Mouse (Mus musculus): ENCODE data around the gene Prkg1.
"Not testable (repeated sequence)": the region's sequence is repeated elsewhere in the genome, so short reads cannot be mapped to it uniquely, and the experiment has no call there.

The Prkg1 gene

GRCm38 (mm10) chr19:31284581-31284980 is 480.3 kb downstream of the Prkg1 start:
- DNase-seq (ENCODE audit: low spot score) = no peak

DNA sequence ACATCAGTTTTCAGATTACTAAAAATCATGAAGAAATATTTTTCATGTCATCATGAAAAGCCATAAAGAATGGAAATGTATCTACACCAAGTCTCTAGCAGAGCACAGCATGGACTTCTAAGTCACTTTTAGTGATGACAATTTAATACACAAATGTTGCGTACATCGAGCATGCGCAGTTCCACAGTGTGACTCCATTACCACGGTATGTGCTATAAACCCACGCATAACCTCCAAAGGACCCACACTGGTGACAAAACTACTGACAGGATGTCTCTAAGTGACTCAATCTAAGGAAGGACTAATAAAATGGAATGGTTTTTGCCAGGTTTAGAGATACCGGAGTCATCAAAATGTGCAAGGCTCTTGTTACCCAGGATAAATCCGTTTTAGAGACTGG is 480.7 kb downstream of the Prkg1 start:
- DNase-seq (ENCODE audit: low spot score) = no peak

DNA sequence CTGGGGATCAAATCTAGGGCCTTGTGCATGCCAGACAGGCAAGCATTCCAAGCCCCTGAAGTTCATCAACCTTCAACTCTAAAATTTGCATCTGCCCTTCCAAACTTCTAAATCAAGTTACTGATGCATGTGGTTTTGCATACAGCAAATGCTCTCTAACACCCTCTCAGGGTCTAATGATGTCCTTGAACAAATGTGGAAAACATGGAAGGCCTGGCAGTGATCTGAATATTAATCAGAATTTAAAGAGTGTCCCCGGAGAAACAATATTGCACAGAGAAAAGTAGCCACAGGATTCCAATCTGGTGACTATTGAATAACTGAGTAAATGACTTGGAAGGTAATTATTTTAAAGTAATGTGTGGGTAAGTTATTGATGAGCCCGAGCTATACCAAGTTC is 481.2 kb downstream of the Prkg1 start:
- no peak for DNase-seq (ENCODE audit: low spot score)

GRCm38 (mm10) chr19:31279797-31280486 is 484.9 kb downstream of the Prkg1 start:
- peak; percentile 2 for DNase-seq (ENCODE audit: low spot score)

DNA sequence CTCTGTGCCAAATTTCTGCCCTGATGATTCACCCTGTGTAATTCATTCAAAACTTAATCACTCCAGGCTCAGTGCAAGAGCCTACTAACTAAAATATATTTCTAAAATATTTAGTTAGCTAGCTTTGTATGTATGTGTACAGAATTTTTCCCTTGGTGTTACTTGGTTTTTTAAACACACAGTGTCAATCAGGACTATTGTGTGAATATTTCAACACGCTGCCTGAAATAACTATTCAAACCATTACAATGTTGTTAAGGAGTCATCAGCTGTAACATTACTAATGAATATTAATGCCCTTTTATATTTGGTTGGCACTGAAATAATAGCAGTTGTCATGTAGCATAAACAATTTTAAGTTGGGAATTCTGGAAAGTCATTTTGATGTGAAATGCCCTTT is 502.4 kb downstream of the Prkg1 start:
- DNase-seq (ENCODE audit: low spot score) = no peak

GRCm38 (mm10) chr19:31260494-31260893 is 504.3 kb downstream of the Prkg1 start:
- no peak for DNase-seq (ENCODE audit: low spot score)

GRCm38 (mm10) chr19:31255780-31256179 is 509.1 kb downstream of the Prkg1 start:
- DNase-seq (ENCODE audit: low spot score) = no peak

DNA sequence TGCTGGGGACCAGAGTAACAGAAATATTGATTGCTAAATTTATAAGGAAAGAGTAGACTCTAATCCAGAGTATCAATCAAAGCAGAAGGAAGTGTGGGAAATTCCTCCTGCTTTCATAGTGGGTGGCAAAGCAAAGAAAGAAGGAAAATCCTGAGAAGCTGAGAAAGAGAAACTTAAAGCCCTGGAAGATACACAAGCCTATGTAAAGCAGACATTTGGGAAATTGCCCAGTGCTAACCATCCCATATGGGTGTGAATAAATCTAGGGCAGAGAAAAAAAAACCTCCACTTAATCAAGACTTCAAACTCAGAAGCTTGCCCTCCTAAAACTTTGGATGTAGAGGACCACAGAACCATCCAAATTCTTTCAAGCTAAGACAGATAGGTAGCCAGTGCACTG is 532.4 kb downstream of the Prkg1 start:
- DNase-seq (ENCODE audit: low spot score) = no peak

GRCm38 (mm10) chr19:31228385-31228784 is 536.4 kb downstream of the Prkg1 start:
- no peak for DNase-seq (ENCODE audit: low spot score)

GRCm38 (mm10) chr19:31223457-31223856 is 541.4 kb downstream of the Prkg1 start:
- no peak for DNase-seq (ENCODE audit: low spot score)

DNA sequence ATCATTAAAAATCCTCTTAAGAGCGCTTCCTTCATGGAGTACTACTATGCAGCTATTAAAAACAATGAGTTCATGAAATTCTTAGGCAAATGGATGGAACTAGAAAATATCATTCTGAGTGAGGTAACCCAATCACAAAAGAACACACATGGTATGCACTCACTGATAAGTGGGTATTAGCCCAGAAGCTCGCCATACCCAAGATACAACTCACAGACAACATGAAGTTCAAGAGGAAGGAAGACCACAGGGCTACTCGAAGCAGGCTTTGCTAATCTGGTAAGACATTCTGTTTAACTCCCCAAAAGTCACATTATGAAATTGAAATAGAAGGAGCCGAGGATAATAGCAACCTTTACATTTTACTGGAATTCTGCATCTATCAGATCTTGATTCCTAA is 545.6 kb downstream of the Prkg1 start:
- not testable (repeated sequence) for DNase-seq (ENCODE audit: low spot score)

GRCm38 (mm10) chr19:31210850-31211249 is 554.0 kb downstream of the Prkg1 start:
- DNase-seq (ENCODE audit: low spot score) = no peak

DNA sequence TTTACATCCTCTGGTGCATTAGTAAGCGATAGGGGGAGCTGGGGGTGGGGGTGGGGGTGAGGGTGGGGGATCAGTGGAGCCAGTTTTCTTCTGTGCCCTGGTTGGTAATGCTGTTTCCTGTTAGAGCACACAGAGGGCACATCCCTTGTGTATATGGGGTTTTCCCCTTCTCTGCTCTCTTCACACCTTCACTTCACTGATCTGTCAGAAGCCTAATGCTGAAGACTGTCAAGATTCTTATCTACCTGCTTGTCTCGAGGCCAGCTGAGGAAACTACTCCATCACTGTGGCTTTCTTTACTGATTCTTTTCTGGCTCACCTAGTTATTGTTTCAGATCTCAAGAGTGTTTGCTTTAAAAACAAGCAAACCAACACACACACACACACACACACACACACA is 554.4 kb downstream of the Prkg1 start:
- peak; percentile 10 for DNase-seq (ENCODE audit: low spot score)

DNA sequence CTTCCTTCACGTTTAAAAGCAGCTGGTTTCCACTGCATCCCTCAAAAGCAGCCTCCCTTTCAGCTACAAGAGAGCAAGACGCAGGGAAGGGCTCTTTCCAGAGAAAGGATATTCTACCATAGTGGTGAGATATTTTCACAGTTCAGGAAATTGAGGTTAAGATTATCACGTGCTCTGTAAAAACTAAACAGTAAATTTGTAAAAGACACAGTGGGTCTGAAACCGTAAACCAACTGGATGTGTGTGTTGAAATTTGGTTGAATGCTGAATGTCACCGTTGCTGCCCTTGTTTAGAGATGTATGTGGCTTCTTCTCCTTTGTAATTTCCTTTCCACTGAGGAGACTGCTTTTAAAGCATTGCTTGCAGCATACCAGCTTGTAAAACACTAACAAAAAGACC is 565.2 kb downstream of the Prkg1 start:
- DNase-seq (ENCODE audit: low spot score) = no peak

DNA sequence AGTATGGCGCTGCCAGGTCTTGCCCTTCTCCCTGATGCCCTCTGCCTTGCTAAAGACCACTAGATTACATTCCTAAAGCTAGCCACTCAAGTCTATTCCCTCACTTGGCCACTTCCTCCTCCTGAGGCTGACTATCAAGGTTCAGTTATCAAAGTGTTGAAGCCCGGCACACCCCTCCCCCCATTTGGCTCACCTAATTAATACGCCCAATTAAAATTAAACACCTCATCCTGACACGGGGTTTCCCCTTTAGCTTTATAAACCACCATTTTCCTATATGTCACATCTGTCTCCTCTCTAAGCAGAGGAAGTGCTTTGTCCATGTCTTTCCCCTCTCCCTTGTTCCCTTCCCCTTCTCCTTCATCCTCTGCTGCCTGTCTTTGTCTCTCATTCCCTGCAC is 566.4 kb downstream of the Prkg1 start:
- DNase-seq (ENCODE audit: low spot score) = no peak

DNA sequence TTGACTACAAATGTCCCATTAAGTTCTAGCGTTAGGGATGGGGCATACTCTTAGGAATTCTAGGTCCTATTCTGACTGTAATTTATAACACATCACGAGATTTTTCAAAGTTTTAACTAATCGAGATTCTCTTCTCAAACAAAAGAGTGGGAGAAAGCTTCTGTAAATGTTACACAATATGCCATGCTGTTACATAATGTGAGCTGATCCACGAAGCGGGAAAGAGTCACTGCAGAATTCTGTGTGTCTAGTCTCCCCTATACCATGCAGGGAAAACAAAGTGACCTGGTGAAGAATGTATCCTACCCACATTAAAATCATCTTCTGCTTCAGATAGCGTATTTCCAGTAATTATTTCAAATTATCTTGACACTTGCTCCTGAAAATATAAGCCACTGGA is 567.8 kb downstream of the Prkg1 start:
- DNase-seq (ENCODE audit: low spot score) = no peak

- no peak for DNase-seq (ENCODE audit: low spot score)
Observed at GRCm38 (mm10) chr19:31188559-31189218, 576.1 kb downstream of the Prkg1 start.

- DNase-seq (ENCODE audit: low spot score) = no peak
Observed at GRCm38 (mm10) chr19:31180757-31181156, 584.1 kb downstream of the Prkg1 start.

- no peak for DNase-seq (ENCODE audit: low spot score)
Observed at GRCm38 (mm10) chr19:31177279-31177922, 587.4 kb downstream of the Prkg1 start.

GRCm38 (mm10) chr19:31170985-31171384 is 593.8 kb downstream of the Prkg1 start:
- DNase-seq (ENCODE audit: low spot score) = no peak

- DNase-seq (ENCODE audit: low spot score) = no peak
Observed at GRCm38 (mm10) chr19:31158944-31159460, 605.8 kb downstream of the Prkg1 start.

DNA sequence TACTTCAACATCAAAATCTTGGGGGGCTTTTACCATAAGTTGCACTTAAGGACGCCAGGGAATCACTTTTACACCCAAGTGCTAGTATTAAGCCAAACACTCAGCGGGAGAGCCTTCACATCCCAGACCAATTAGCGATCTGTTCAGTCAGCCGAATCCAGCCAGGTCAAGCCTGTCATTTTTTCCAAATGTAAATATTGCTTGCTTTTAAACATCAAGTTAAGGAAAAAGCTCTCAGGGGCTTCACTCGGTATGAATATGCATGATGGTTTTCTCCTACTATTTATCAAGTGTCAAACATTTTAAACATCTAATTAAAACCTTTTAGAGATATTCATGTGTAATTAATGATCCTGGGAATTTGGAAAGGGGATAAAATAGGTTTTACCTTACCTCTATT is 611.4 kb downstream of the Prkg1 start:
- DNase-seq (ENCODE audit: low spot score) = no peak

DNA sequence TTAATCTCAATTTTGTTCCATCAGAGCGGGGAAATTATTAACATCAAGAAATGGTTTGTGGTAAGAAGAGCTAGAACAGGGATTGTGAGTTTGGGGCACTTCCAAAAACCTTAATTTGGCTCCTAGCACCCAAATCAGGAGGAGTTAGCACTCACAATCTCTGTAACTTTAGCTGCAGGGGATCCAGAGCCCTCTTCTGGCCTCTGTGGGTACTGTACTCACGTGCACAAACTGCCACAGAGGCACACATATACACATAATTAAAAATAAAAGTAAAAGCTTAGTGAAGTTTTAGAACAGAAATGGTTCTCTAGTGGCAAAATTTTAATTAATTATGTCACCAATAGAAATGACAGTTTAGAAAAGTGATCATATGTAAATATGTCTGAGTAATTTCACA is 614.9 kb downstream of the Prkg1 start:
- DNase-seq (ENCODE audit: low spot score) = no peak

Measured in lung, postnatal 25 days (tissue).